Mouse (Mus musculus): Measurements from ENCODE around the gene Gpr37. TPM values are rescaled to one million over a fixed set of nuclear protein-coding genes. Genes with fewer than 3 reads are reported as not detected.

Gpr37 gene
- total and polyA plus RNA-seq, 2 experiments from 2014 or later = 0.27 to 0.29 TPM

DNA sequence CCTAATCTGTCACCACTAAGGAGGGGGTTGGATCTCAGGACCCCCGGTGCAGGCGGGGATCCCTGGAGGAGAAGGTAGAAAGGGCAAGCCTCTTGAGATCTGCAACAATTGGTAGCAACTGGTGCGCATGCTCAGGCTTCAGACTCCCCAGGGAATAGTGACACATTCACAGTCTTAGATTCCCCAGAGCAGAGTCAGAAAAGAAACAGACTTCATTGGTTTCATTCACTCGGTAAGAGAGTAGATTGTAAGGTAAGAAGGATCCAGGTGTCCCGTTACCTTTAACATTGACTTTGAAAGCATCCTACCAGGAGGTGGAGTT lies 284 bp downstream of the Gpr37 start:
- no peak for TF ChIP-seq CTCF (IDR thresholded peaks at IDR 0.05; ENCODE audit: low read depth)
- TF ChIP-seq EP300 (IDR thresholded peaks at IDR 0.05; ENCODE audit: low read depth) = no peak
- WGBS = under 1% methylated on average over 5 of the region's 5 CpGs
- ATAC-seq (ENCODE audit: insufficient read depth, low read depth) = peak; percentile 42

DNA sequence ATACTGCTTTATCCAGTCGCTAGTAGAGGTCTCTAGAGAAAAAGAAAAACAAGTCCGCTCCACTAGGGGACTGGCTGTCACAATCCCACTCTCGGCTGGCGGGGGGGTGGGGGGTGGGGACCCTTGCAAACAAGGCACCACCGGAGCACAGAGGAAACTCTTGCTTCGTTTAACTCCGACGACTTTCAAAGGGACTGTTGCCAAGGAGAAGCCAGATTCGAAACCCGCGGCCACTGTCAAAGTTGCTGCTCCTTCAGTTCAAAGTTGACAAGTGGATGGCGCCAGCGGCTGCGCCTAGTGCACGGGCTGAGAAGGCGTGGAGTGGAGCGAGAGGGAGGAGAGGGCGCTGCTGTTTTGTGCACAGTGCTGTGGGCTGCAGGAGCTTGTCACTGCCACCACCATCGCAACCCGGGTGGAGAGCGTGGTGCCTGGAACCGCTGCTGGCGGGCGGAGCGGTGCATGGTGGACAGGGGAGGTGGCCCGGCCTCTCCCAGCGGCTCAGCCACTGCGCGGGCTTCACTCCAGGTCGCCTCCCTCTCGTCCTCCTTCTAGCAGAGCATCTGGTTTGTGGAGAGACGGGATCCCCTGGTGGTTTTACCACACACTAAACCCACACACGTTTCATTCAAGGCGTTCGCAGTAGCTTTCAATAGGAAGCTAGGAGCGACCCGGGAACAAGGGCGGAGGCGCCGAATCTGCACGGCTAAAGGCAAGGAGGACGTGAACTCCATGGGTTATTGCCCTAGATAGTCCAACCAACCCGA lies 827 bp downstream of the Gpr37 start:
- under 1% methylated on average over 42 of the region's 43 CpGs for WGBS
- TF ChIP-seq CTCF (IDR thresholded peaks at IDR 0.05; ENCODE audit: low read depth) (0 out of 2 replicates have a peak, but pooled peaks have one; percentile 17), EP300 (IDR thresholded peaks at IDR 0.05; ENCODE audit: low read depth) (no peak)
- H3K4me3 ChIP-seq (ENCODE audit: low read depth, low read length) = peak overlapping the region; percentile 54
- peak overlapping the region; percentile 96 for H3K4me2 ChIP-seq (ENCODE audit: low read depth, low read length)
- peaks cover 17% of the 10 kb centered on the region for H3K27me3 ChIP-seq (ENCODE audit: control insufficient read depth, insufficient read depth, low read length)
- H3K9ac ChIP-seq (replicated peaks; ENCODE audit: low read depth, low read length) = peak overlapping the region; percentile 26; the same call in 1 of the 2 replicates
- no peaks in the 10 kb centered on the region for H3K9me3 ChIP-seq (replicated peaks; ENCODE audit: control insufficient read depth, low read length)
- peaks cover 9% of the 10 kb centered on the region for H3K4me1 ChIP-seq (ENCODE audit: control insufficient read depth, insufficient read depth)
- peak; percentile 78 for ATAC-seq (ENCODE audit: insufficient read depth, low read depth)
- DNase-seq (ENCODE audit: low spot score) = peak; percentile 49
- no peak overlapping the region for H3K27ac ChIP-seq (ENCODE audit: low read depth)
- H3K36me3 ChIP-seq (replicated peaks; ENCODE audit: control insufficient read depth, insufficient read depth, low read length) = no peaks in the 10 kb centered on the region

More for the DNA sequence above, 284 bp downstream of the Gpr37 start:
- no peaks in the 10 kb centered on the region for H3K9me3 ChIP-seq (replicated peaks; ENCODE audit: control insufficient read depth, low read length)
- H3K4me3 ChIP-seq (ENCODE audit: low read depth, low read length) = peak overlapping the region; percentile 54
- peaks cover 17% of the 10 kb centered on the region for H3K27me3 ChIP-seq (ENCODE audit: control insufficient read depth, insufficient read depth, low read length)
- no peak overlapping the region for H3K9ac ChIP-seq (replicated peaks; ENCODE audit: low read depth, low read length)
- no peak for DNase-seq (ENCODE audit: low spot score)
- H3K4me2 ChIP-seq (ENCODE audit: low read depth, low read length) = peak overlapping the region; percentile 96
- H3K27ac ChIP-seq (ENCODE audit: low read depth) = no peak overlapping the region
- no peaks in the 10 kb centered on the region for H3K36me3 ChIP-seq (replicated peaks; ENCODE audit: control insufficient read depth, insufficient read depth, low read length)
- H3K4me1 ChIP-seq (ENCODE audit: control insufficient read depth, insufficient read depth) = peaks cover 9% of the 10 kb centered on the region

DNA sequence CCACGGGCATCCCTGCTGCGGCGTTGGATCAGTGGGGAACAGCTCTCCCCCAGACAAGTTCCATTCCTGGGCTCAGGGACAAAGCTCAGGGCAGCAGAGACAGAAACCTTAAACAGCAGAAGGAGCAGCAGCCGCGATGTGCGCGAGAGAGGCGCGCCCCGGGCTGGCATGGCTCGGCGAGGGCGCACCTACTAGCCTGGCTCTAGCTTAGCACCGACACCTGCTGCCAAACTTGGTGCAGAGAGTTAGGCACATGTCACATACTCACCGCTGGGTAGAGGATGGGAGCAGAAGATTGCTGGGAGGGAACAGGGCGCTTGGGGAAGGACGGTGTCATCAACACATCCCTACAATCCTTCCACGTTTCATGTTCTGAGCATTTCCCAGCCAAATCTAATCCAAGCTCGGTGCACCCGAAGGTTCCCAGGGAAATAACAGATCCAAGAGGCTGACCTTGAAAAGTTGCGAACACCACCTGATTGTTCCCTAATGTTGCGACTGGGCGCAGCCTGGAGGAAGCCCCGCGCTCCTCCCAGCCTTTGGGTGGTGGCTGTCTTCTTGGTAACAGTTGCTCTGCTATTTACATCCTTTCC lies 1.5 kb downstream of the Gpr37 start:
- 0 out of 2 replicates have a peak, but pooled peaks have one; percentile 31 for ATAC-seq (ENCODE audit: insufficient read depth, low read depth)
- Histone ChIP-seq H3K27ac (ENCODE audit: low read depth) (no peak overlapping the region), H3K4me3 (ENCODE audit: low read depth, low read length) (peak overlapping the region; percentile 54), H3K9ac (replicated peaks; ENCODE audit: low read depth, low read length) (peak overlapping the region; percentile 26), H3K36me3 (replicated peaks; ENCODE audit: control insufficient read depth, insufficient read depth, low read length) (no peaks in the 10 kb centered on the region), H3K4me2 (ENCODE audit: low read depth, low read length) (peak overlapping the region; percentile 96), H3K4me1 (ENCODE audit: control insufficient read depth, insufficient read depth) (peaks cover 9% of the 10 kb centered on the region), H3K27me3 (ENCODE audit: control insufficient read depth, insufficient read depth, low read length) (peaks cover 17% of the 10 kb centered on the region), H3K9me3 (replicated peaks; ENCODE audit: control insufficient read depth, low read length) (no peaks in the 10 kb centered on the region)
- TF ChIP-seq EP300 (IDR thresholded peaks at IDR 0.05; ENCODE audit: low read depth) (no peak), CTCF (IDR thresholded peaks at IDR 0.05; ENCODE audit: low read depth) (no peak)
- DNase-seq (ENCODE audit: low spot score) = no peak
- WGBS = 2% methylated on average over 25 of the region's 25 CpGs

DNA sequence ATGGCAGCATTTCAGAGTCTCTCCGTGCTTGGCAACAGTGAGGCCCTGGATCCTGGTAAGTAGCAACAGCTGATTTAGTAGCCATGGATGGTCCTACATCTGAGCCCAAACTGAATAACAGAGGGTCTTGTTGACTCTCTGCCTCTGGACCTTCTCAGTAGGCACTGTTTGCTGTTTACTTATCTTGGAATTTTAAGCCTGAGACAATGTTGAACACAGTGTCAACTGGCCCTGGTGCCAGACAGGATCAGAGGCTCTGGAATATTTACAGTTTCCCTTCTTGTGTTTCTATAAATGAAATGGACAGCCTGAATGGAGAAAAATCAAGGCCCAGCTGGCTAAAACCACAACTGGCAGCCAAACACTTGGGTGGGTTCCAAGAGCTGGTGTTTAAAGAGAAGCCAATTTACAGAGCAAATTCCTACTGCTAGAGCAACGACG lies 3.7 kb downstream of the Gpr37 start:
- H3K27me3 ChIP-seq (ENCODE audit: control insufficient read depth, insufficient read depth, low read length) = peaks cover 17% of the 10 kb centered on the region
- no peaks in the 10 kb centered on the region for H3K36me3 ChIP-seq (replicated peaks; ENCODE audit: control insufficient read depth, insufficient read depth, low read length)
- H3K9ac ChIP-seq (replicated peaks; ENCODE audit: low read depth, low read length) = no peak overlapping the region
- H3K27ac ChIP-seq (ENCODE audit: low read depth) = peak overlapping the region; percentile 22
- H3K9me3 ChIP-seq (replicated peaks; ENCODE audit: control insufficient read depth, low read length) = no peaks in the 10 kb centered on the region
- H3K4me1 ChIP-seq (ENCODE audit: control insufficient read depth, insufficient read depth) = peaks cover 9% of the 10 kb centered on the region
- WGBS = 21% methylated on average over 3 of the region's 3 CpGs
- DNase-seq (ENCODE audit: low spot score) (no peak), ATAC-seq (ENCODE audit: insufficient read depth, low read depth) (no peak)
- TF ChIP-seq CTCF (IDR thresholded peaks at IDR 0.05; ENCODE audit: low read depth) (no peak), EP300 (IDR thresholded peaks at IDR 0.05; ENCODE audit: low read depth) (no peak)
- H3K4me2 ChIP-seq (ENCODE audit: low read depth, low read length) = no peak overlapping the region
- H3K4me3 ChIP-seq (ENCODE audit: low read depth, low read length) = no peak overlapping the region

DNA sequence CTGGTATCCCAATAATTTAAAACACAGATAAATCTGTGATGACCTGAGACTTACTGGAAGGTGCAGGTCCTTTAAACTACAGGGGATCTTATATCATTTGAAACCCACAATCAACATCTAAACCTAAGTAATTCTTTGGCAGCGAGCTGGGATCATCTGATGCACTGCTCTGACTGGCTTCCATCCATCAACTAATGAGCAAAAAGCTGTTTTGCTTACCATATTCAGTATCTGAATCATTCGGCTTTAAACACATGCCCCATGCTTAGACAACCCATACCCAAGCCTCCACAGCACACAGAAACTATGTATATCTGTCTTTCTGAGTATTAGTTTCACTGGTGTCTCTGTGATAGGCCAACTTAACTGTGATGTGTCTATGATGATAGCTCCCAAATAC lies 6.1 kb downstream of the Gpr37 start:
- peaks cover 9% of the 10 kb centered on the region for H3K4me1 ChIP-seq (ENCODE audit: control insufficient read depth, insufficient read depth)
- H3K36me3 ChIP-seq (replicated peaks; ENCODE audit: control insufficient read depth, insufficient read depth, low read length) = no peaks in the 10 kb centered on the region
- H3K9me3 ChIP-seq (replicated peaks; ENCODE audit: control insufficient read depth, low read length) = no peaks in the 10 kb centered on the region
- no peak for ATAC-seq (ENCODE audit: insufficient read depth, low read depth)
- no peak for TF ChIP-seq CTCF (IDR thresholded peaks at IDR 0.05; ENCODE audit: low read depth)
- TF ChIP-seq EP300 (IDR thresholded peaks at IDR 0.05; ENCODE audit: low read depth) = no peak
- no peak overlapping the region for H3K9ac ChIP-seq (replicated peaks; ENCODE audit: low read depth, low read length)
- no peak overlapping the region for H3K27ac ChIP-seq (ENCODE audit: low read depth)
- H3K4me2 ChIP-seq (ENCODE audit: low read depth, low read length) = no peak overlapping the region
- H3K4me3 ChIP-seq (ENCODE audit: low read depth, low read length) = no peak overlapping the region
- no peak for DNase-seq (ENCODE audit: low spot score)
- peaks cover 17% of the 10 kb centered on the region for H3K27me3 ChIP-seq (ENCODE audit: control insufficient read depth, insufficient read depth, low read length)
- 73% methylated on average over 2 of the region's 2 CpGs for WGBS
